Mouse (Mus musculus) neural tube, embryonic 14.5 days (tissue): ENCODE measurements around the gene Pltp. TPM values are rescaled to one million over a fixed set of nuclear protein-coding genes. Genes with fewer than 3 reads are reported as not detected.
"Not testable (repeated sequence)": the region's sequence is repeated elsewhere in the genome, so short reads cannot be mapped to it uniquely, and the experiment has no call there.

ENCODE experiments used
- ATAC-seq: fragments of 200-750 bp; cut with Nextera tagmentation; 2 replicates; pipeline ENCODE4 v1.8.0; 2017; ENCODE audit warnings: low read depth, mild to moderate bottlenecking, moderate TSS enrichment, moderate library complexity
- H3K27ac ChIP-seq: fragments of 300-500 bp; sonication (generic); 2 replicates; pipeline ENCODE4 v1.5.1; 2014; ENCODE audit warnings: low read depth, mild to moderate bottlenecking, control low read depth, low read length, moderate library complexity, mixed read lengths
- H3K27me3 ChIP-seq: fragments of 300-500 bp; sonication (generic); 2 replicates; pipeline ENCODE4 v1.6.1; 2014; ENCODE audit warnings: low read length; ENCODE audit not compliant: control insufficient read depth, insufficient read depth
- H3K36me3 ChIP-seq: fragments of 300-500 bp; sonication (generic); 2 replicates; pipeline ENCODE4 v1.6.1; 2014; ENCODE audit warnings: low read length, mixed read lengths; ENCODE audit not compliant: control insufficient read depth, insufficient read depth
- H3K4me1 ChIP-seq: fragments of 300-500 bp; sonication (generic); 2 replicates; pipeline ENCODE4 v1.6.1; 2014; ENCODE audit warnings: low read length; ENCODE audit not compliant: control insufficient read depth, insufficient read depth
- H3K4me2 ChIP-seq: fragments of 300-500 bp; sonication (generic); 2 replicates; pipeline ENCODE4 v1.6.1; 2014; ENCODE audit warnings: mild to moderate bottlenecking, low read depth, low read length, control low read depth
- H3K4me3 ChIP-seq: fragments of 300-500 bp; sonication (generic); 2 replicates; pipeline ENCODE4 v1.5.1; 2014; ENCODE audit warnings: low read depth, low read length, control low read depth, mixed read lengths
- H3K9ac ChIP-seq: fragments of 300-500 bp; sonication (generic); replicated peaks from 2 replicates; pipeline ENCODE4 v1.6.1; 2014; ENCODE audit warnings: low read depth, mild to moderate bottlenecking, control low read depth, low read length, mixed read lengths
- H3K9me3 ChIP-seq: fragments of 300-500 bp; sonication (generic); 2 replicates; pipeline ENCODE4 v1.6.1; 2016; ENCODE audit warnings: low read length; ENCODE audit not compliant: control insufficient read depth
- WGBS: fragments of 180-500 bp; shearing (Covaris S2); extraction: QIAGEN DNeasy Blood & Tissue Kit; methylation state at CpG from one replicate; pipeline ENCODE4 v1.1.7; 2014; 5-methylcytosine and 5-hydroxymethylcytosine counted together
- polyA plus RNA-seq: library from polyadenylated mRNA; unstranded; fragments of >200 nt; fragmentation: Nextera tagmentation; extraction: Ambion mirVana; gene quantifications from 2 replicates; pipeline ENCODE4 v1.2.1, GENCODE M21; 2014

Gene Pltp
- polyA plus RNA-seq, 1 experiment from 2014 or later: 59.0 TPM

DNA sequence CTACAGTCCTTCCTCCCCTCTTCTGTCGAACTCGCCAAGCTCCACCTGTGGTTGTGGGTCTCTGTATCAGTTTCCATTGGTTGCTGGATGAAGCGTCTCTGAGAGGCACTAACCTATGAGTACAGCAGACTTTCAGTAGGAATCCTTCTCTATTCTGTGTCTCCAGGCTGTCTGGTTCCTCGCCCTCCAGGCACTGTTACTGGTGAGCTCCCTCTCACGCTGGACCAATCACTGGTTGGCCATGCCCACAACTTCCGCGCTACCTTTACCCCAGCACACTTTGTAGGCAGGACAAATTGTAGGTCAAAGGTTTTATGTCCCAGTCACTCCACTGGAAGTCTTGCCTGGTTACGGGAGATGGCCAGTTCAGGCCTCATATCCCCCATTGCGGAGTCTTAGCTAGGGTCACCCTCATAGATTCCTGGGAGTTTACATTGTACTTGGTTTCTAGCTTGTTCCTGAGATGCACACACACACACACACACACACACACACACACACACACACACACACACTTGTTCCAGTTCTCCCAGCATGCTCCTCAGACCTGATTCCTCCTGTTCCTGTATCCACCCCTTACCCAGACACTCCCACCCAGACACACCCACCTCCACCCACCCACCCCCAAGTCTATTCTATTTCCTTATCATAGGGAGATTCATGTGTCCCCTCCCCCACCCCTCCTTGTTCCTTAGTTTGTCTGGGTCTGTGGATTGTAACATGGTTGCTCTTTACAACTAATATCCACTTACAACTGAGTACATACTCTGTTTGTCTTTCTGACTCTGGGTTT, 2.3 kb upstream of the Pltp start:
- H3K9me3 ChIP-seq: no peaks in the 10 kb centered on the region
- peaks cover 15% of the 10 kb centered on the region; the same call in 1 of the 2 replicates for H3K4me1 ChIP-seq
- no peaks in the 10 kb centered on the region for H3K36me3 ChIP-seq
- no peak overlapping the region for H3K4me2 ChIP-seq
- WGBS: 51% methylated on average over 9 of the region's 9 CpGs
- no peak for ATAC-seq
- H3K27me3 ChIP-seq: peaks cover 3% of the 10 kb centered on the region; the same call in 1 of the 2 replicates
- H3K9ac ChIP-seq: no peak overlapping the region
- no peak overlapping the region for H3K27ac ChIP-seq
- H3K4me3 ChIP-seq: no peak overlapping the region

GRCm38 (mm10) chr2:164859155-164859554, 1.6 kb upstream of the Pltp start:
- Histone ChIP-seq H3K36me3 (no peaks in the 10 kb centered on the region), H3K9me3 (no peaks in the 10 kb centered on the region), H3K4me3 (no peak overlapping the region), H3K4me2 (no peak overlapping the region), H3K9ac (no peak overlapping the region), H3K27ac (no peak overlapping the region), H3K27me3 (peaks cover 3% of the 10 kb centered on the region; the same call in 1 of the 2 replicates), H3K4me1 (peaks cover 15% of the 10 kb centered on the region; the same call in 1 of the 2 replicates)
- no peak for ATAC-seq
- 62% methylated on average over 2 of the region's 2 CpGs for WGBS

GRCm38 (mm10) chr2:164857842-164858553, 487 bp upstream of the Pltp start:
- Histone ChIP-seq H3K27me3 (peaks cover 3% of the 10 kb centered on the region; the same call in 1 of the 2 replicates), H3K27ac (no peak overlapping the region), H3K36me3 (no peaks in the 10 kb centered on the region), H3K4me3 (peak overlapping the region; percentile 39), H3K9ac (0 out of 2 replicates have a peak overlapping the region, but pooled peaks have one; percentile 17), H3K4me1 (peaks cover 15% of the 10 kb centered on the region; the same call in 1 of the 2 replicates), H3K4me2 (peak overlapping the region; percentile 89), H3K9me3 (no peaks in the 10 kb centered on the region)
- 2% methylated on average over 19 of the region's 19 CpGs for WGBS
- no peak; the same call in 1 of the 2 replicates for ATAC-seq

DNA sequence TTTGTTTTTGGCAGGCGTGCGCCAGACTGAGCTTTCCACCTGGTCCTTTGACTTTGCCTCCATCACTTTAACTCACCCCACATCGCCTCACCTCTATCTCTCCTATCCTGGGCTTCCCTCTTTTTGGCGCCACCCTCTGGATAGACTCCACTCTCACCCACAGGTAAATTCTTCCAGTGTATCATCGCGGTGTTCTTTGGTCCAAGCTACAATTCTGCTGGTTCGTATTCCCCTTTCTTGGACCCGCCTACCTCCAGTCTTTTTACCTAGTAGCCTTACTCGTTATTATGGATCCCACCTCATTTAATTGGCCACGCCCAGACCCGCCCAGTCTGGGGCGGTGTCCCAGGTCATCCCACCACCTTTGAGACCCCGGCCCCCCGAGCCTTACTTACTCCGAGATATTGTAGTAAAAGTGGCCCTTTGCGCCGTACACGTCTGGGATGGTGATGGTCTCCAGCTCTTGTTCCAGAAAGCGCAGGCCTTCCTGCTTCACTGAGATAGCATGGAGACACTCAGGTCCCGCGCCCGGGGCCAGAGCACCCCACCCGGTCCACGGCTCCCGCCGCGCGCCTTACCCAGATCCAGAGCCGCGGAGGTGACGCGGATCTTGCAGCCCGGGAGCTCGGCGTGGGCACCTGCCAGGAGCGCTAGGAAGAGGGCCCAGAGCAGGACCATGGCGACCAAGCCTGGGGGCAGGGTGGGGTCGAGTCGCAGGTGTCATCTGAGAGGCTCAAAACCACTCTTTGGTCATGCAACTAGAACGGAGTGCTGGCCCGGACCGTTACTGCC, 1.0 kb downstream of the Pltp start:
- Histone ChIP-seq H3K9ac (peak overlapping the region; percentile 17; the same call in 1 of the 2 replicates), H3K27me3 (peaks cover 3% of the 10 kb centered on the region; the same call in 1 of the 2 replicates), H3K9me3 (no peaks in the 10 kb centered on the region), H3K4me3 (peak overlapping the region; percentile 39), H3K27ac (0 out of 2 replicates have a peak overlapping the region, but pooled peaks have one; percentile 8), H3K4me1 (peaks cover 12% of the 10 kb centered on the region; the same call in 1 of the 2 replicates), H3K36me3 (no peaks in the 10 kb centered on the region), H3K4me2 (peak overlapping the region; percentile 89)
- peak; percentile 42; the same call in 1 of the 2 replicates for ATAC-seq
- 1% methylated on average over 42 of the region's 42 CpGs for WGBS

DNA sequence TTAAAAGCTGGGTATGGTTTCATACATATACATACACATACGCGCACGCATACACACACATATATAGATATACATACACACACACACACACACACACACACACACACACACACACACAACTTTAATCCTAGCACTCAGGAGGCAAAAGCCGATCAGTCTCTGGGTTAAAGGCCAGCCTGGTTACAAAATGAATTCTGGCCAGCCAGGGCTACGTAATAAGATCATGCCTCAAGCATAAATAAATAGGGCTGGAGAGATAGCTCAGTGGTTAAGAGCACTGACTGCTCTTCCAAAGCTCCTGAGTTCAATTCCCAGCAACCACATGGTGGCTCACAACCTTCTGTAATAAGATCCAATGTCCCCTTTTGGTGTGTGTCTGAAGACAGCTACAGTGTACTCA, 1.9 kb downstream of the Pltp start:
- H3K9ac ChIP-seq, H3K27ac ChIP-seq, H3K9me3 ChIP-seq, ATAC-seq, H3K27me3 ChIP-seq, H3K4me3 ChIP-seq, H3K36me3 ChIP-seq: not testable (repeated sequence)
- H3K4me1 ChIP-seq: peaks cover 12% of the 10 kb centered on the region; the same call in 1 of the 2 replicates
- 78% methylated on average over 5 of the region's 5 CpGs for WGBS
- H3K4me2 ChIP-seq: peak overlapping the region; percentile 89; the same call in 1 of the 2 replicates

DNA sequence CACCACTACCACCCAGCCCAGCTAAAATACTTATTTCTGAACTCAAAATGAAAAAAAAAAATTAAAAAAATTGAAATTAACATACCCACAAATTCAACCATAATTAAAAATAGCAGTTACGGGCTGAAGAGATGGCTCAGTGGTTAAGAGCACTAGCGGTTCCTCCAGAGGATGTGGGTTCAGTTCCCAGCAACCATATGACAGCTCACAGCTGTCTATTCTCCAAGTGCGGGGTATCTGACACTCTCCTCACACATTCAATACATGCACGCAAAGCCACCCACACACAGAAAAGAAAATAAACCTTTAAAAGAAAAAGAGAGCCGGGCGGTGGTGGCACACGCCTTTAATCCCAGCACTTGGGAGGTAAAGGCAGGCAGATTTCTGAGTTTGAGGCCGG, 7.5 kb downstream of the Pltp start:
- no peak overlapping the region for H3K4me2 ChIP-seq
- WGBS: 92% methylated on average over 8 of the region's 8 CpGs
- no peak overlapping the region for H3K4me3 ChIP-seq
- no peak overlapping the region for H3K27ac ChIP-seq
- no peaks in the 10 kb centered on the region for H3K36me3 ChIP-seq
- no peaks in the 10 kb centered on the region for H3K4me1 ChIP-seq
- no peaks in the 10 kb centered on the region for H3K27me3 ChIP-seq
- no peaks in the 10 kb centered on the region for H3K9me3 ChIP-seq
- ATAC-seq: no peak
- no peak overlapping the region for H3K9ac ChIP-seq

GRCm38 (mm10) chr2:164845782-164846181, 11.7 kb downstream of the Pltp start:
- ATAC-seq: no peak
- Histone ChIP-seq H3K27ac (no peak overlapping the region), H3K4me2 (no peak overlapping the region), H3K36me3 (no peaks in the 10 kb centered on the region), H3K9ac (no peak overlapping the region), H3K9me3 (no peaks in the 10 kb centered on the region), H3K4me1 (no peaks in the 10 kb centered on the region), H3K27me3 (no peaks in the 10 kb centered on the region), H3K4me3 (no peak overlapping the region)
- WGBS: 58% methylated on average over 3 of the region's 3 CpGs

DNA sequence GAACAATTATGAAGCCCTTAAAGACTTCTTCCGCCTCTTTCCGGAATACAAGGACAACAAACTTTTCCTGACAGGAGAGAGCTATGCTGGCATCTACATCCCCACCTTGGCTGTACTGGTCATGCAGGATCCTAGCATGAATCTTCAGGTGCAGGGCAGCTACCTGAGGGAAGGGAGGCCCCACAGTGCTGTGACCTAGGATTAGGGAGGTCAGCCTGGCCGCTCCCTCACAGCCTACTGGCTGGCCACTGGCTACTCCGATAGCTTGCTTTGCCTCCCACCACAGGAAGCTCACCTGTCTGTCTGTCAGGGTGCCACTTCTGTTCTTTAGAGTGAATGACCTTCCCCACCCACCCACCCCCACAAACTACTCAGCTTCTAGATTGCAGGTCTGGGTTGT, 22.3 kb downstream of the Pltp start:
- no peaks in the 10 kb centered on the region for H3K27me3 ChIP-seq
- H3K27ac ChIP-seq: no peak overlapping the region
- no peak overlapping the region for H3K9ac ChIP-seq
- H3K4me2 ChIP-seq: no peak overlapping the region
- H3K36me3 ChIP-seq: peaks cover 20% of the 10 kb centered on the region; the same call in 1 of the 2 replicates
- peaks cover 3% of the 10 kb centered on the region; the same call in 1 of the 2 replicates for H3K4me1 ChIP-seq
- no peak overlapping the region for H3K4me3 ChIP-seq
- H3K9me3 ChIP-seq: no peaks in the 10 kb centered on the region
- WGBS: 92% methylated on average over 4 of the region's 4 CpGs
- ATAC-seq: no peak
